Mouse (Mus musculus) heart, postnatal 0 days (tissue): Measurements from ENCODE around the gene Dlg2. TPM values are rescaled to one million over a fixed set of nuclear protein-coding genes. Genes with fewer than 3 reads are reported as not detected.

Experiments
- ATAC-seq: fragments of 200-750 bp; cut with Nextera tagmentation; 2 replicates; pipeline ENCODE4 v1.8.0; 2017; ENCODE audit warnings: low read depth, moderate number of reproducible peaks, moderate library complexity; ENCODE audit not compliant: insufficient read depth
- DNase-seq: peaks from one replicate; pipeline ENCODE4 v3.0.0-alpha.2; 2016; ENCODE audit warnings: low spot score
- H3K27ac ChIP-seq: fragments of 300-500 bp; sonication (generic); 2 replicates; pipeline ENCODE4 v1.5.1; 2014; ENCODE audit warnings: low read depth, mild to moderate bottlenecking
- H3K27me3 ChIP-seq: fragments of 300-500 bp; sonication (generic); 2 replicates; pipeline ENCODE4 v1.6.1; 2014; ENCODE audit warnings: low read length, mixed read lengths; ENCODE audit not compliant: control insufficient read depth, insufficient read depth
- H3K36me3 ChIP-seq: fragments of 300-500 bp; sonication (generic); replicated peaks from 2 replicates; pipeline ENCODE4 v1.6.1; 2014; ENCODE audit warnings: low read length, mixed read lengths; ENCODE audit not compliant: control insufficient read depth, insufficient read depth
- H3K4me1 ChIP-seq: fragments of 300-500 bp; sonication (generic); 2 replicates; pipeline ENCODE4 v1.6.1; 2014; ENCODE audit warnings: antibody characterized with exemption; ENCODE audit not compliant: control insufficient read depth, insufficient read depth
- H3K4me2 ChIP-seq: fragments of 300-500 bp; sonication (generic); 2 replicates; pipeline ENCODE4 v1.6.1; 2014; ENCODE audit warnings: low read depth, mild to moderate bottlenecking, low read length, moderate library complexity
- H3K4me3 ChIP-seq: fragments of 300-500 bp; sonication (generic); 2 replicates; pipeline ENCODE4 v1.5.1; 2014; ENCODE audit warnings: low read depth, low read length
- H3K9ac ChIP-seq: fragments of 300-500 bp; sonication (generic); replicated peaks from 2 replicates; pipeline ENCODE4 v1.6.1; 2014; ENCODE audit warnings: low read depth, low read length, mixed read lengths
- H3K9me3 ChIP-seq: fragments of 300-500 bp; sonication (generic); replicated peaks from 2 replicates; pipeline ENCODE4 v1.6.1; 2016; ENCODE audit warnings: low read length; ENCODE audit not compliant: control insufficient read depth
- CTCF ChIP-seq: IDR thresholded peaks from 2 replicates; pipeline ENCODE4 v1.5.1; 2016; ENCODE audit warnings: antibody characterized with exemption, control low read depth, low read depth
- EP300 ChIP-seq: IDR thresholded peaks from 2 replicates; pipeline ENCODE4 v1.6.1; 2016; ENCODE audit warnings: antibody characterized with exemption, low read depth
- WGBS: fragments of 180-500 bp; shearing (Covaris S2); extraction: QIAGEN DNeasy Blood & Tissue Kit; methylation state at CpG from one replicate; pipeline ENCODE4 v1.1.7; 2014; 5-methylcytosine and 5-hydroxymethylcytosine counted together
- polyA plus RNA-seq: library from polyadenylated mRNA; unstranded; fragments of >200 nt; fragmentation: Nextera tagmentation; extraction: Ambion mirVana; gene quantifications from 2 replicates; pipeline ENCODE4 v1.2.1, GENCODE M21; 2015
- total RNA-seq: library from RNA; depleted of rRNA; stranded (reverse); fragments of >200 nt; gene quantifications from 2 replicates; pipeline ENCODE4 v1.2.3, GENCODE M21; 2014; ENCODE audit warnings: low replicate concordance

Dlg2 gene
- total and polyA plus RNA-seq, 2 experiments from 2014 or later, result 1.3 to 2.3 TPM

- WGBS, result 61% methylated on average over 3 of the region's 3 CpGs
- Histone ChIP-seq H3K9ac (no peak overlapping the region), H3K4me1 (no peaks in the 10 kb centered on the region), H3K27me3 (no peaks in the 10 kb centered on the region), H3K9me3 (no peaks in the 10 kb centered on the region), H3K4me3 (no peak overlapping the region), H3K27ac (no peak overlapping the region), H3K36me3 (no peaks in the 10 kb centered on the region), H3K4me2 (no peak overlapping the region)
- ATAC-seq (no peak), DNase-seq (no peak)
- TF ChIP-seq EP300, result no peak
Observed at GRCm38 (mm10) chr7:90658593-90658992, 182.1 kb downstream of the Dlg2 start.

GRCm38 (mm10) chr7:90694050-90694449 is 217.6 kb downstream of the Dlg2 start:
- H3K4me1 ChIP-seq, result no peaks in the 10 kb centered on the region
- no peak overlapping the region for H3K4me2 ChIP-seq
- no peak overlapping the region for H3K9ac ChIP-seq
- no peak for DNase-seq
- H3K27me3 ChIP-seq, result no peaks in the 10 kb centered on the region
- no peak for TF ChIP-seq CTCF
- no peak for TF ChIP-seq EP300
- ATAC-seq, result no peak
- H3K27ac ChIP-seq, result no peak overlapping the region
- H3K36me3 ChIP-seq, result no peaks in the 10 kb centered on the region
- H3K9me3 ChIP-seq, result no peaks in the 10 kb centered on the region
- no peak overlapping the region for H3K4me3 ChIP-seq

GRCm38 (mm10) chr7:90696181-90696950 is 219.9 kb downstream of the Dlg2 start:
- 60% methylated on average over 7 of the region's 7 CpGs for WGBS
- Histone ChIP-seq H3K36me3 (no peaks in the 10 kb centered on the region), H3K27ac (no peak overlapping the region), H3K9ac (no peak overlapping the region), H3K9me3 (no peaks in the 10 kb centered on the region), H3K4me1 (no peaks in the 10 kb centered on the region), H3K4me2 (no peak overlapping the region), H3K4me3 (no peak overlapping the region), H3K27me3 (no peaks in the 10 kb centered on the region)
- no peak for TF ChIP-seq CTCF
- ATAC-seq (no peak), DNase-seq (no peak)

- H3K27me3 ChIP-seq, result no peaks in the 10 kb centered on the region
- TF ChIP-seq CTCF (no peak), EP300 (no peak)
- no peak overlapping the region for H3K4me3 ChIP-seq
- H3K9ac ChIP-seq, result no peak overlapping the region
- DNase-seq (no peak), ATAC-seq (no peak)
- H3K4me2 ChIP-seq, result no peak overlapping the region
- H3K9me3 ChIP-seq, result no peaks in the 10 kb centered on the region
- no peaks in the 10 kb centered on the region for H3K4me1 ChIP-seq
- WGBS, result 65% methylated on average over 7 of the region's 7 CpGs
- no peaks in the 10 kb centered on the region for H3K36me3 ChIP-seq
- H3K27ac ChIP-seq, result no peak overlapping the region
Observed at GRCm38 (mm10) chr7:90703163-90703852, 226.8 kb downstream of the Dlg2 start.

GRCm38 (mm10) chr7:90703951-90704350 is 227.5 kb downstream of the Dlg2 start:
- no peaks in the 10 kb centered on the region for H3K36me3 ChIP-seq
- TF ChIP-seq EP300, result no peak
- TF ChIP-seq CTCF, result no peak
- no peak overlapping the region for H3K4me3 ChIP-seq
- H3K9me3 ChIP-seq, result no peaks in the 10 kb centered on the region
- H3K27me3 ChIP-seq, result no peaks in the 10 kb centered on the region
- DNase-seq, result no peak
- WGBS, result 58% methylated on average over 1 of the region's 1 CpGs
- H3K9ac ChIP-seq, result no peak overlapping the region
- H3K27ac ChIP-seq, result no peak overlapping the region
- H3K4me2 ChIP-seq, result no peak overlapping the region
- no peaks in the 10 kb centered on the region for H3K4me1 ChIP-seq
- no peak for ATAC-seq

- Histone ChIP-seq H3K4me1 (no peaks in the 10 kb centered on the region), H3K36me3 (no peaks in the 10 kb centered on the region), H3K27me3 (no peaks in the 10 kb centered on the region), H3K27ac (no peak overlapping the region), H3K4me2 (no peak overlapping the region), H3K9me3 (no peaks in the 10 kb centered on the region), H3K4me3 (no peak overlapping the region), H3K9ac (no peak overlapping the region)
- ATAC-seq (no peak), DNase-seq (no peak)
- WGBS, result 32% methylated on average over 3 of the region's 3 CpGs
- no peak for TF ChIP-seq CTCF
- TF ChIP-seq EP300, result no peak
Observed at GRCm38 (mm10) chr7:90734086-90734485, 257.6 kb downstream of the Dlg2 start.
